Mouse (Mus musculus) 3134 (cell line): ENCODE results near the gene Luc7l3.
"Not testable (repeated sequence)": the region's sequence is repeated elsewhere in the genome, so short reads cannot be mapped to it uniquely, and the experiment has no call there.

Experiments used
- DNase-seq: peaks from one replicate; pipeline ENCODE4 v3.0.0-alpha.2; 2011; ENCODE audit warnings: low spot score; ENCODE audit not compliant: insufficient read length; ENCODE audit errors: extremely low read depth

Gene Luc7l3

DNA sequence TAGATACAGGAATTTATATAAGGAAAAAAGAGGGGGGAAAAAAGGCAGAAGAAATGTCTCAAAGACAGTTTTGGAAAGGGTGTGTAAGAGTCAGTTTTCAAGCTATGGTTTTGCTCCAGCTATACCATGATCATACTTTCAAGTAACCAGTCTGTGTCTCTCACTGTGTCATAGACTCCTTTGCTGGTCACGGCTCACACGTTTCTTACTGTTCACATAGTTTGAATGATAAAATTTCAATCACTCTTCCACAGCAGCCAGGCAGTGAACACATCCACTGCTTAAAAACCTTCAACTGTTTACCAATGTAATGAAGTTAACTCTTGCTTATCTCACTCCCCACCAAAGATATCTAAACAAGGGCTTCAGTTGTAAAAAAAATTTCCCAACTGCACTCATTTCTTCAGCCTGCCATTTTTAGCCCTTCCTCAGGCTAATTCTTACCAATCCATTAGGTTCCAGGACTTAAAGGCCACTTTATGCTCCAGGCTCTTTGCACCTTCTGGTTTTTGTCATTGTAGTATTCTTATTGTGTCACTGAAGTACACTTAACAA, 7.6 kb downstream of the Luc7l3 start:
- DNase-seq: no peak

DNA sequence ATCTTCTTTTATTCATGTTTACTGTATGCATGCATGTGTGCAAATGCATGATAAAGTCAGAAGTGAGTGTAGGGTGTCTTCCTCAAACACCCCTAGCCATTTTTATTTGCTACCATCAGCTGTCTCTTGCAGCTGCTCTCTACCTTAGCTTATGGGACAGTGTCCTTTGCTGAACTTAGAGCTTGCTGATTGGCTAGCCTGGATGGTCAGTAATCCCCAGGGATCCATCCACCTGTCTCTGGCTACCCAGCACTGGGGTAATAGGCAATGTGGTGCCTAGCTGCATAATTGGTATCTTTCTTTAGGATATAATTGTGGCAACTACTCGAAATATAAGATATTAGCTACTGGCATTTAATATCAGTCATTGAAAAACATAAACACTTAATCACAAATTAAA, 9.1 kb downstream of the Luc7l3 start:
- no peak for DNase-seq

DNA sequence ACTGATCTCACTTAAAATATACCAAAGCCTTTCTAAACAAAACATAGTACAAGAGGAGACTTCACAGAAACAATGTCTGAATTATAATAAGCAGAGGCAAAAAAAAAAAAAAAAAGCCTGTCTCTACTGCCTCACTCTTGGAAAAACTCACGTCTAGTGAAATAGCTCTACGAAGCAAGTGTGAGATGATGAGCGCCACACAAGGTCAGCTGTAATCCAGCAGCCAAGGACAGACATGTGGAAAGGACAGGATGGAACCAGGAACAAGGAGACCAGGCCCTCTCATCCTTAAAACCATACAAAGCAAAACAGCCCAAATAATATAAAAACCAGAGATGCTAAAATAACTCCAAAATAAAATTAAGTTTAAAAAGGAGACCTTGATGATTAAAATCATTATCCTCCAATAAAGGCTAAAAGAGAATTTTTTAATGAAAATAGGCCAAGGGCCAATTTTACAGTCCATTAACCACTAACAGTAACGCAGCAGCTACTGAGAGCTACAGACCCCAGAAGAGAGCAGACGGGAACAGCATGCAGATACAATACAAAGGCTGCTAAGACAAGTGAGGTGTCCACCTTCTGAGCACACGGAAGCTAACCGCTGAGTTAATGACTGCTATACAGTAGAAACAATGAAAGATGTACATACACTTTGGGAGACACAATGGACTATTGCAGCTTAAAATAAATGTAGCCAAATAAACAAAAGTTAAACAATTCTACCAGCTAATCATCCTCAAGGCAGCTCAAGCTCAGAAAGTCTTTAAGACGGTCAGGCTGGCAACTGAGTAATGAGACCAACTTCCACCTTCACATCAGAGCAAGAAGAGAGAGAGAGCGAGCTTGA, 26.6 kb downstream of the Luc7l3 start:
- DNase-seq: no peak

DNA sequence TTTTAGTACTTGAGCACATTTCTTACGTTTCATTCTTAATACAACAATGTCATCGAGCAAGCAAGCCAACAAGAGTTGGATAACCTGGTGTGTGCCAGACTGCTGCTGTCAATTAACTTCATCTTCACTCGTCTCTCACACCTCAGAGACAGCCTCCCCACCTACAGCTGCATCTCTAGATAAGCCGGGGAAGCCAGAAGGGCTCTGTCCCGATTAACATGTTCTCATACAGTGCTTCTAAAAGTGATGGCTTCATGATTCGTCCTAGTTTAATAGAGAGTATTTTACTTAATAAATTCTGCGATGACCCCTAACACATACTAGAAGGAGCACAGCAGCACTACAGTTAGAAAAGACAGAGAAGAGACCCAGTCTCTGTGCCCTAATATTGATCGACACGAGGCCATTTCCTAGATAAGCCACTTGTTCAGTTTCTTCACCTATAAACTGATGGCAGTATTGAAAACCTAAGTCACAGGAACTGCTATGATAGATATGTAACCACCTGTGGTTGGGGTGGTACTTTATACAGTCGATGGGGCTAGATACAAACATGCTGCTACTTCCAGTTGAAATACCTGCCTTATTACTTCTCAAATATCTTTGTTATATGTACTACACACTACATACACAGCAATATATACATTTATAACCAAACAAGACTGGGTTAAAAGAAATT, 31.6 kb downstream of the Luc7l3 start:
- no peak for DNase-seq

DNA sequence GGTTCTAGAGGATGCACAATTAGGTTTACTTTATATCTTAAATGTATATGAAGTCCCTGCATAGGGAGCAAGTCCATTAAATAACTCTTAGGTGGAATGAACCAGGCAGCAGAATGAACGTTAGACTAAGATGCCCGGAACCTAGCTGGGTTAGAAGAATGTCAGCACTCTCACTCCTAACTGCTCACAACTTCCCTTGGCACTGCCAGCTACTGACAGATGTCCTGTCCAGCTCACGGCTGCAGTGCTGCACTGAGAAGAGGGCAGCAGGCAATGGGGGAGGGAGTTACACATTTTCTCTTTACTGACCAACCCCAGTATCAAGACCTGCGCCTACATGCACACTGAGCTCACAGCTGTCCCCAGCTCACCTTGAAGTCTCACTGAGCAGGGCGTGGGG, 34.7 kb downstream of the Luc7l3 start:
- DNase-seq: no peak

DNA sequence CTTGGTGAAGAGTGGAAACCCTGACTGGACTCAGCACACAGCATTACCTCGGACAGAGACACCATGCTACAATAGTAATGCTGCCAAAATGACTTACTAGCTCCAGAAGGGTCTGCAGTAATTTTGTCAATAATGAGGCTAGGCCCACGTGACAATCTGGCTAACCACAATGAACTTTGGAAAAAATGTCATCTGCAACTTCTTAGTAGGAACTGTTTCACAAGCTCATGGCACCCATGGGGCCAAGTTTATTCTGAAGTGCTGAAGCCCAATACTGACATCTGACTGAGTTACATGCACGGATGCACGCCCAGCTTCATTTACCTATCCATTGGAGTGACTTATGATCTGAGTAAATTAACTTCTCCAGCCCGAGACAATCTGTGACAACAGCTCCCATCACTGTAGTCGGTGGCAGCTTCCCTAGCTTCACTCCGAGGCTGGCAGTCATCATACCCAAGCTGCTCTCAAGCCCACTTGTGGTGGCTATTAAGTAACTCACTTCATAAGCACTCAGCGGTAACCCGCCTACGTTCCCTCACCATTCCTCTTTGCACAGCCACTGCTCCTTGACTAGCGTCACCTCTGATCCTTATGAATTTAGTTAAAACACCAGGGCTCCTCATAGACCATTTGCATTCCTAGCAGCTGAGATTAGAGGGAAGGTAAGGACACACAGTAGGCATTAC, 35.8 kb downstream of the Luc7l3 start:
- DNase-seq: no peak

DNA sequence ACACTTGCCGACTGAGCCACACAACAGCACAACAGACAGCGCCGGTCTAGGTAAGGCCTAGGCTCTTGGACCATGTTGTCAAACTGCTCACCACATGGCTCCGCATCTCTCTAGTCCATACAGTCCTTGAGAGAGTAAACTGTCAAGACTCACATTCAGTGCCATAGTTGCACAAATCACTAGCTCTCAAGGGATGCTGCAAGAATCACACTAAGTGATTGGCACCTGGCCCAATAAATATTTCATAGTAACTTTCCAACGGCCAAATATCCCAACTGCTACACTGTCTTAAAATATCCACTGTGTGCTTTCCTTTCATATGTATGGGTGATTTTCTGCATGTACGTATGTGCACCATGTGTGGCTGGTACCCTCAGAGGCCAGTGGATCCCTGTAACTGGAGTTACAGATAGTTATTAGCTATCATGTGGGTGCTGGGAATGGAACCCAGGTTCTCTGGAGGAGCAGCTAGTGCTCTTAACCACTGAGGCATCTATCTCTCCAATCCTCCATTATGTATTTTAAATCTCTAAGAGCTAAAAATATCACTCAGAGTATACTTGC, 38.2 kb downstream of the Luc7l3 start:
- no peak for DNase-seq

DNA sequence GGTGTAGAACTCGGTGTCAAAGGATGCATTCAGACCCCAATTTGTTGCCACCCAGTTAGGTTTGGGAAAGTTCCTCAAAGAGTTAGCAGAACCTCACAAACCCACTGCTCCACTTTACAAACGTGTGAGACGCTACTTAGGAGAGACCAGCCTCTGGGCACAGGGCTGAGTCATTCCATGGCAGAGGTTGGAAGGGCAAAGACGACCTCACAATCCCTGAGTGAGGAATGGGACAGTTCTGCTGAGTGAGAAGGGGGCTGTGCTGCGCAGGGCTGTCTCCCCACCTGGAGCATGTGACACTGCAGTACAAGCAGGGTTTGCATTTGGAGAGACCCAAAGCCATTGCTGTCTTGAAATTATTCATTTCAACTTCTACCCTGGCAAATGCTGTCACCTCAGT, 39.5 kb downstream of the Luc7l3 start:
- DNase-seq: no peak

DNA sequence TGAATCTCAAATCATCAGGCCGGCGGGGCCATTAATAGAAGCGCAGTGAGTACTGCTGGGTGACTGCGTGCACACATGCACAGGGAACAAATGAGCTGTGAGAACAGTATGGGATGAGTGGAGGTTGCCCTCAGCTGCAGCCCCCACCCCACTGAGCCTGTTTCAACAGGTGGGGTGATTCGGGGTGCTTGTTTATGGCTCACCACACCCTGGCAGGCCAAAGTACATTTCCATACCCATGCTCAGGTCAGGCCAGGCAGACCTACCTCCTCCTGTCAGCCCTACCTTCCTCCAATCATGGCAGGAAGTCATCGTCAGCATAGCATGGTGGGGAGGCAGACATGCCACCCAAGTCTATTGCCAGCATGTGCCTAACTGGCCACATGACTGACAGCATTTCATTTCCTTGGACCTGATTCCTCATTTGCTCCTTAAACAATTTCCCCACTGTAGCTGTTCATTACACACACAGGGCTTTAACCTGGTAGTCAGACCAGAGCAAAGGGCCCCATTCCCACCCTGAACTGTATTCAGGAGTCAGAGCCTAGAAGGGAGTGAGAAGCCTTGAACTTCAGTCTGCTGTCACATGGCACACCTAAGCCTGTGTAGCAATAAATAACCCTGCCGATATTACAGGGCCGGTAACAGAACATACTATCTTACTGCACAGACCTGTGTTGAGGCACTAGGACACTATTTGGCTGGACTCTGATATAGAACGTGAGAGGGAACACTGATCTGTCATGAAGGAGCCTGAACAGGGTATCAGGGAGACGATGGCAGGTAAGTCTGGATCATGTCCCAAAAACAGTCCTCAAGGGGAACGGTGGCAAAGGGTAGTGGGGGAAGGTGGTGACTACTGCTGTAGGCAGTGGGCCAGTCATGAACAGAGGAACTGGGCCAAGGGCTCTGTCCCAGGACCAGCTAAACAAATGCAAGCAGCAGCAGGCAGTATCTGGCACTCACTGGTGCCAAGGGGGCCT, 40.3 kb downstream of the Luc7l3 start, which contains the start of gene Gm21885:
Gene Gm21885, plus strand, starts transcription at position 675 of the 983 bp plus-strand sequence.
- DNase-seq: no peak

DNA sequence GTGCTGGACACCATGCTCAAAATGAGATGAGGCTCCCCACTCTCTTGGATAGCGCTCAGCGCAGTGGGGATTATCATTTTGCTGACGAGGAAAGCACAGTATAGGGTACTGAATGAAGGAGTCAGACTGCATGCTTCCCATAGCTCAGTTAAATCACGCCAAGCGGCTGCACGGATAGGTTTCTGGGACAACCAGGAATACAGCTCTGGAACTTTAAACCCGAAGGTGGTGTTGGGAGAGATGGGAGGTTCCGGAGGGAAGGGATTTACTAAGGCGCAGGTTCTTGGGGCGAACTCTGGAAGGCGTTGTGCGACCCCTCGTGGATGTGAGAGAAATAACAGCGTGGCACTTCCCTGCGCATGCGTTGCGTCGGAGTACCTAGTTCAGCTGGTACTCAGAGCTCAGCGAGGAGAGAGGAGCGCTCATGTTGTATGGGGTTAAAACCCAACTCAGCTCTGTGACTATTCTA, 44.9 kb downstream of the Luc7l3 start:
- DNase-seq: peak; percentile 66

DNA sequence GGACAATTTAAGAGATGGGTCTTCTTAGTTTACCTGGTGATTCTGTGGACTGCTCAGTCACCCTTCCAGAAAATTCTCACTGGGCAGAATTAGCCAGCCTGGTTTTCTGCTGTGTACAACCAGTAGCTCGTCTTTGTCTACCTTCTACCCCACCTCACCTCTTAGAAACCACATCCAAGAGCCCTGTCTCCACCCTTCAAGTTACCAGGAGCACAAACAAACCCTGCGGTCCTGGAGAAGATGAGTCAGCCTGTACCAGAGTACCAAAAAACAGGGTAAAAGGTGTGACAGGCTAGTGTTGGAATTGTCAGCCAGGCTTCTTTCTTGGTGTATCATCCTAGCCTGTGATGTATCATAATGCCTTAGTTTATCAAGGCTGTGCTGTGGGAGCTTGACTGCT, 46.1 kb downstream of the Luc7l3 start:
- DNase-seq: no peak

DNA sequence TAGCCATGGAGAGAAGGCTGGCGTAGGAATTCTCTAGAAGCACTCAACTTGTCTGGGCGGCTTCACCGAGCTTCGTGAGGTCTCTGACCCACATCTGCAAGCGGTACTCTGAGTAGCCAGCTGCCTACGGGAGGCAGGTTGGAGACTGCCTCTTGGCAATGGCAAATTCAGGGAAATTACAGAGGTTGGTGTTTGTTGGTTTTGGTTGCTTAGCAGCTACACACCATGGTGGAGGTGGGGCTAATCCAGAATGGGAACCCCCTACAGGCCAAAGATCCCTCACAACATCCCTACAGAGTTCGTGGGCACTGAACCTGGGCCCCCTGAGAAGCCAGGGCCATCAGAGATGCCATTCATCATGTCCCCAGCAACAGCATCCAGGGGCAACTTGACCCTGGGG, 46.6 kb downstream of the Luc7l3 start:
- no peak for DNase-seq

DNA sequence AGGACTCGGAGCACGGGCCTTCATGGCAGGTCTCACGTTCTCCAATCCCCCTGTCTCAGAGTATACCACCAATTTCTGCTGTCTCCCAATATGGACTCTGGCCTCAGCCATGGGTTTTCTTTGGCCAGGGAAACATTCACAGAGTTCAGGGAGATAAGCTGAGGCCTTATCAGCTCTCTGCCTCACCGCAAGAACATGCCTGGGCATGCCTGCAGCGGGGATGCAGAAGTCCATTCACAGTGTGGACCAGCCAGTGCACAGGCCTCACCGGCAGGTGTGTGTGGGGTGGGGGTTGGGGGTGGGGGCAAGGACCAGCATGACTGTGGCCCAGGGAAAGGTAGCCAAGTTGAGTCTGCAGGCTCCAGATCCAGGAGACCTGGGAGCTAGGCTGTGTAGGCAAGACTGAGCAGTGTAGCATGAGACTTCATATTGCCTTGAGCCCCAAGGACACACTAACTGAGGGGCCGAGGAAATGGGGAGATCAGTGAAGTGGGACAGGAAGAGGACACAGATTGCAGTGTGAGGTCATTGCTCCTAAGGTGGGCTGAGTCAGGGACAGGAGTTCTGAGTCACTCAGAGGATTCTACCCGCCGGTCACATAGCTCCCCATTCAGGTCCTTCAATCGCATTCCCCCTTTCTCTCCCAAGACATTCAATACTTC, 47.5 kb downstream of the Luc7l3 start:
- DNase-seq: no peak

DNA sequence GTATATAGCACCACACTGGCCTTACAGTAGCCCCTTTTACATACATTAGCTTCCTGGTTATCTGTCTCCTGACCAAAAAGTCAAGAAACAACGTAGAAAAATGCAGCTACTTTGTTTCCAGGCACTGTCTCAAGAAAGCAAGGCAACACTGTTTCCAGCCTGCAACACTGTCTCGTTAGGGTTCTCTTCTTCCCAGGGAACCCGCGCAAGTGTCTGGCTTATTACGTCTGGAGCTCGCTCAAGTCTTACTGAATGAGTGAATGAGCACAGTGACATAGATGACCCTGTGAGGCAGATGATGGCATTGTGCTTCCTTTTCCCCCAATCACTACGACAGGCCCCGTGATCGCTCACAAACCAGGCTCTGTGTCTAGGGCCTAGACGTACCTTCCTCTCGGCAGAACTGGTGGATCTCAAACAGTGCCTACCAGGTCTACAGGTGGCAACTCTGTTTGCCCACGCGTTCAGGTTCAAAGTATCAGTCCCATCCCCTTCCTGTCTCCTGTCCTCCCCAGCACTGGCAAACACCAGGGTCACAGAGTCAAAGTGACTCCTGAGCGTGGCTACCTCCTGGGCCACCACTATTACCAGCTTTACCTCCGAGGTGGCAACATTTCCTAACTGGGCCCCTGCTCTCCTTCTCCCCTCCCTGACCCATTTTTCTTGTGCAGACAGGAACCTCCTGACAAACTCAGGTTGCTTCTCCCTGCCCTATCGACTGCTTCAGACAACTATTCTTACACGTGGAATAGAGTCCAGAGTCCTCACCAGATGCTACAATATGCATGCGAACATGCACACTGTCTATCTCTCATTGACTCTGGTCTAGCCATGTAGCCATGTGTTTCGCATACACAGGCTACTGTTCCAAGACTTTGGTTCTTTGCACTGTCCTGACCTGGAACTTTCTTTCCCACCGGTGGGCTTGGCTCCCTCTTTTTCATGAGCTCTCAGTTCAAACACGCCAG, 48.5 kb downstream of the Luc7l3 start:
- DNase-seq: no peak

DNA sequence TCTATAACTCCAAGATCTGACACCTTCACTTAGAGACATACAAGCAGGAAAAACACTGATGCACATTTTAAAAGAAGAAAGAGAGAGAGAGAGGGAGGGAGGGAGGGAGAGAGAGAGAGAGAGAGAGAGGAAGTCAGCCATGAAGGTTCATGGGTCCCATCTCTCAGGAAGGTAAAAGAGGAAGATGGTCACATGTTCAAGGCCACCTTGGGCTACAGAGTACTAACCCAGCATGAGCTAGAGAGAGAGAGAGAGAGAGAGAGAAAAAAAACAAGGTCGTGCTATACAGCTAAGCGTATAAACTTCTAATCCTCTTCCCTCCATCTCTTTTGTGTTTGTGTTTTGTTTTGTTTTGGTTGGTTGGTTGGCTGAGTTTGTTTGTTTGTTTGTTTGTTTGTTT, 50.8 kb downstream of the Luc7l3 start:
- no peak for DNase-seq

DNA sequence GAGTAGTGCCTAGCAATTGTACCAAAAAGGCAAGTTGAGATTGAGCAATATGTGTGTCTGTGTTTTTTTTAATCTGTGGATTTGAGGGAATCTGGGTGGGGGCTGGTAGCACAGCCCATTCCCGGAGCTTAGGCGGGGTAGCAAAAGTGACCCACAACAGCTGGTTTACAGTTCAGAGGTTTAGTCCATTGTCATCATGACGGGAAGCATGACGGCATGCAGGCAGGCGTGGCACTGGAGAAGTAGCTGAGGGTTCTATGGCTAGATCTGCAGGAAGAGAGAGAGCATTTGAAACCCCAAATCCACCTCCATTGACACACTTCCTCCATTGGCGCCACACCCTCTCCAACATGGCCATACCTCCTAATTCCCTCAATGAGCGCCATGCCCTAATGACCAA, 51.9 kb downstream of the Luc7l3 start:
- no peak for DNase-seq

DNA sequence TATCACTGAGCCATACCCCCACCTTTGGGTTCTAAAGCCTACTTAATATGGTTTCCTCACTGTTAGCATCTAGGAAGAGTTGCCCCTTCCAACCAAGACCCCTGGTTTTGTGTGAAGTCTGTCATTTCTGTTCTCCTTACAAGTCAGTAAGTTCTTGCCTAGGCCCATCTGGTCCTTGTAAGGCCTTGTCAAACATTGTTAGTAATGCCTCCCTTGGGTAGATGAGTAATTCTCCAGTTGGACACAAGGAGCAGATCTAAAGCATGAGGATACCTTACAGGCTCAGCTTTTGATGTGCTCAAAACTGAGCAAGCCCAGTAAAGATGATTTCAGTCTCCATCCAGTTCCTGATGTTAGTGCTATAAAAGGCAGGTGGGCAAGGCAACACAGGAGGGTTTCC, 53.0 kb downstream of the Luc7l3 start:
- DNase-seq: no peak

DNA sequence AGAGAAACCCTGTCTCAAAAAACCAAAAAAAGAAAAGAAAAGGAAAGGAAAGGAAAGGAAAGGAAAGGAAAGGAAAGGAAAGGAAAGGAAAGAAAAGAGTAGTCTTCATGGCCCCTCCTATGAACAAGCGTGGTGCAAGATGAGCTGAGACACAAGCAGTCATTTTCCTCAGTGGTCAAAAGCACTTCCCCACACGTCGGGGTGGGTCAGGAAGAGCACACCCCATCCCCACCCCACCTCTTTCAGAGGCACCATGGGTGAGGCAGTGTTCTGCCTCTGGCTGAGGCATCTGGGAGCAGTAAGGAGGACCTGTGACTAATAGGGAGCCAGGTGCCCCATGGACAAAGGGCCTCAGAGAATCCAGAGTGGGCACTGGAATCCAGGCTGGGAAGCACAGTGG, 55.6 kb downstream of the Luc7l3 start:
- not testable (repeated sequence) for DNase-seq
